Mouse (Mus musculus) forebrain, embryonic 14.5 days (tissue): ENCODE data around the gene Arl13b. TPM values are rescaled to one million over a fixed set of nuclear protein-coding genes. Genes with fewer than 3 reads are reported as not detected.
A peak's percentile ranks its signal among the peaks of the same experiment; 100 is the strongest.

Source experiments
- ATAC-seq: fragments of 200-750 bp; cut with Nextera tagmentation; 2 replicates; pipeline ENCODE4 v1.8.0; 2017; ENCODE audit warnings: mild to moderate bottlenecking, moderate library complexity
- DNase-seq: peaks from one replicate; pipeline ENCODE4 v3.0.0-alpha.2; 2015; ENCODE audit warnings: low spot score
- H3K27ac ChIP-seq: fragments of 300-500 bp; sonication (generic); 2 replicates; pipeline ENCODE4 v1.5.1; 2014; ENCODE audit warnings: low read depth, mild to moderate bottlenecking, control low read depth, low read length, moderate library complexity
- H3K27me3 ChIP-seq: fragments of 300-500 bp; sonication (generic); replicated peaks from 2 replicates; pipeline ENCODE4 v1.6.1; 2014; ENCODE audit warnings: low read length, control low read depth, mixed read lengths; ENCODE audit not compliant: control insufficient read depth, insufficient read depth
- H3K36me3 ChIP-seq: fragments of 300-500 bp; sonication (generic); 2 replicates; pipeline ENCODE4 v1.6.1; 2014; ENCODE audit warnings: low read length, control low read depth; ENCODE audit not compliant: control insufficient read depth, insufficient read depth
- H3K4me1 ChIP-seq: fragments of 300-500 bp; sonication (generic); 2 replicates; pipeline ENCODE4 v1.6.1; 2014; ENCODE audit warnings: antibody characterized with exemption, low read length, control low read depth; ENCODE audit not compliant: control insufficient read depth, insufficient read depth
- H3K4me2 ChIP-seq: fragments of 300-500 bp; sonication (generic); 2 replicates; pipeline ENCODE4 v1.6.1; 2014; ENCODE audit warnings: mild to moderate bottlenecking, control low read depth, low read length
- H3K4me3 ChIP-seq: fragments of 300-500 bp; sonication (generic); 2 replicates; pipeline ENCODE4 v1.5.1; 2014; ENCODE audit warnings: low read depth, low read length, control low read depth
- H3K9ac ChIP-seq: fragments of 300-500 bp; sonication (generic); 2 replicates; pipeline ENCODE4 v1.6.1; 2014; ENCODE audit warnings: mild to moderate bottlenecking, low read length, control low read depth, moderate library complexity
- H3K9me3 ChIP-seq: fragments of 300-500 bp; sonication (generic); replicated peaks from 2 replicates; pipeline ENCODE4 v1.6.1; 2016; ENCODE audit warnings: low read length, control low read depth, mixed read lengths; ENCODE audit not compliant: control insufficient read depth
- WGBS: fragments of 180-500 bp; shearing (Covaris S2); extraction: QIAGEN DNeasy Blood & Tissue Kit; methylation state at CpG from one replicate; pipeline ENCODE4 v1.1.7; 2014; 5-methylcytosine and 5-hydroxymethylcytosine counted together
- polyA plus RNA-seq: library from polyadenylated mRNA; unstranded; fragments of >200 nt; fragmentation: Nextera tagmentation; extraction: Ambion mirVana; gene quantifications from 2 replicates; pipeline ENCODE4 v1.2.1, GENCODE M21; 2014

Gene Arl13b
- polyA plus RNA-seq, 1 experiment from 2014 or later: 17.6 TPM

DNA sequence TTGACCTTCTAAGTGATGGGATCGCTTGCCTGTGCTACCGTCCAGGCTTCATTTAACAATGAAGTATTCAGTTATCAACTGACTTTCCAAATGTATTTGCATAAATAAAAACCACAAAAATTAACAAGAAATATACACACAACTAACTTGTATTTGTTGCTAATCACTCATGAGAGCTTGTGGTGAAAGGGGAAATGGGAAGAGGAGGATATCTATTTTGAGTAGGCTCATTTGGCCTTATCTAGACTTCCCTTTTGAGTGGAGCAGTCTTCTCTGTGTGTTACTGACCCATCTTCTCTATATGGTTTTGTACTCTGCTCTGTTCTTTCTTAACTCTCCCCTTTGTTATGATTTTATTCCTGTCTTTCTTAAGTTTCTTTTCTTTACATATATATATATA lies 9.4 kb upstream of the Arl13b start:
- ATAC-seq (no peak), DNase-seq (no peak)
- no peaks in the 10 kb centered on the region for H3K36me3 ChIP-seq
- no peaks in the 10 kb centered on the region for H3K9me3 ChIP-seq
- WGBS: 95% methylated on average over 2 of the region's 2 CpGs
- no peak overlapping the region for H3K9ac ChIP-seq
- H3K4me3 ChIP-seq: no peak overlapping the region
- no peaks in the 10 kb centered on the region for H3K27me3 ChIP-seq
- no peak overlapping the region for H3K4me2 ChIP-seq
- no peaks in the 10 kb centered on the region for H3K4me1 ChIP-seq
- no peak overlapping the region for H3K27ac ChIP-seq

DNA sequence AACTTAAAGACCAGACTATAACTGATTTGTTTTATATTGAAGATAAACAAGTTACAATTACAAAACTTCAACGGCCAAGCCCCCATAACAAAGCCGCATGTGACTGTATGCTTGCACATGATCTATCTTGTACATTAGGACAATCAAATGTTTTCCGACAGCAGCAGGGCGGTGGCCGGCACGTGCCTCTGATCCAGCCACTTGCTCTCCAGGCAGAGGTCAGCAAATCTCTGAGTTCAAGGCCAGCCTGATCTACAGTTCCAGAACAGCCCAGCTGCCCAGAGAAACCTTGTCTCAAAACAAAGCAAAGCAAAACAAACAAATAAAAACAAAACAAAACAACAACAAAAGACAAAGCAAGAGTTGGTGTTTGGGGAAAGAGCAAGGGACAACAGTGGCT lies 8.5 kb upstream of the Arl13b start:
- no peaks in the 10 kb centered on the region for H3K27me3 ChIP-seq
- H3K36me3 ChIP-seq: no peaks in the 10 kb centered on the region
- ATAC-seq (no peak), DNase-seq (no peak)
- no peak overlapping the region for H3K4me3 ChIP-seq
- H3K27ac ChIP-seq: no peak overlapping the region
- H3K4me2 ChIP-seq: no peak overlapping the region
- no peak overlapping the region for H3K9ac ChIP-seq
- WGBS: 86% methylated on average over 6 of the region's 6 CpGs
- H3K4me1 ChIP-seq: no peaks in the 10 kb centered on the region
- H3K9me3 ChIP-seq: no peaks in the 10 kb centered on the region

DNA sequence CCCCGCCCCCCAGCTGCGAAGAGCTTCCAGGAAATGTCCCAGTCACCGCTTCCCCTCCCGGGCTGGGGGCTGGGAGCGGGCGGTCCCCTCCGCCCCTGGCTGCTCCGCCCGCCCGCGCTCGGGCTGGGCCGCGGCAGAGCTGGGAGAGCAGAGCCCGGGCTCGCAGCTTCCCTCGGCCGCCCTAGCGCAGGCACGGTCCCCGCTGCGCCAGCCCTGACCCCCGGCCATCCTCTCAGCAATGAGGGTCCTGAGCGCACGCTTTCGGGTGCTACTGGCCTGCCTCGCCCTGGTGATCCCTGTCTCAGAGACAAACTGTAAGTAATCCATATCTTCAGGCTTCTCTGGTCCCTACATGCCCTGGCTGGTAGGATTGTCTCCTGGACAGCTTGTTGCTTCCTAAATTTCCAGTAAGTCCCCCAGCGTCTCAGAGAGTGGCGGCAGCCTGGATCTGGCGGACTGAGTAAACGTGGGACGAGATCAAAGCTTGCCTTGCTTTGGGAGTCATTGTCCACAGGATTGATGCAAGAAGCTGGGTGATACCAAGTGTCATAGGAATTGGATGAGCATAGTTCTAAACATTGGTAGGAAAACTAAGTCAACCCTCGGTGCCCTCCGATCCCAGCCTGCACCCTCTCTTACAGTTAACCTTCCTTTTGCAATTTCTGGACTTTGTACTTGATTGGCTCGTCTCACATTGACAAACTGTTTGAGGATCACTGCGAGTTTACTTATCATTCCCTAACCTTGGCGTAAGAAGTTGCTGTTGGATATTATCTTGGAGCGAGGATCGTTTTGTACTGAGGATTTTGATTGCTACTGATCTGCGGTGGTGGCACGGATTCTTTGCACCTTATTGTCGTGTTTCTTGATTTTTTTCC lies 7.6 kb upstream of the Arl13b start, which contains the start of gene Pros1:
Gene Pros1, plus strand, starts transcription at position 117 of the 878 bp plus-strand sequence.
- WGBS: 4% methylated on average over 36 of the region's 42 CpGs
- no peaks in the 10 kb centered on the region for H3K27me3 ChIP-seq
- no peaks in the 10 kb centered on the region for H3K36me3 ChIP-seq
- peak within 1 kb of the TSS; percentile 78 for H3K9ac ChIP-seq
- ATAC-seq: peak; percentile 96
- peak within 1 kb of the TSS; percentile 57 for H3K4me3 ChIP-seq
- peak; percentile 41 for DNase-seq
- H3K4me1 ChIP-seq: no peaks in the 10 kb centered on the region
- H3K4me2 ChIP-seq: peak within 1 kb of the TSS; percentile 96
- no peak within 1 kb of the TSS for H3K27ac ChIP-seq
- no peaks in the 10 kb centered on the region for H3K9me3 ChIP-seq

DNA sequence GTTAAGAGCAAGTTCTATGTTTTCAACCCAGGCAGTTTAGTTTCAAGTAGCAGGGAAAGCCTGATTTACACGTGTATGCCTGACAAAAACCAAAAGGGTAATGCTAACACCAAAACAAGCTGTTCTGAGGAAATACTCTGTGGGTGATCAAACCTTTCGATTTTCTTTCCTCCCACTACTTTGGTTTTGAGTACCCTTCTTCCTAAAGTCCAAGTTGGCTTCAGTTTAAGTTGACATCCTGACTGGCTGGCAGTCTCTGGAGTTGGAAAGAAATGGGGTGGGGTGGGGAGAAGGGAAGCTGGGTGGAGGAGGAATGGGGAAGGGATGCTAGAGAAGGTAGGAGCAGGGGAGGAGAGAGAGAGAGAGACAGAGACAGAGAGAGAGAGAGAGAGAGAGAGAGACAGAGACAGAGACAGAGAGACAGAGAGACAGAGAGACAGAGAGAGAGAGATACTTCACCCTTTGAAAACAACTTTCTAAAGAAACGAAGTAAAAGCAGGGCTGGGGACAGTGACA lies 6.8 kb upstream of the Arl13b start:
- Histone ChIP-seq H3K4me3 (peak overlapping the region; percentile 57), H3K36me3 (no peaks in the 10 kb centered on the region), H3K9ac (peak overlapping the region; percentile 78), H3K27me3 (no peaks in the 10 kb centered on the region), H3K9me3 (no peaks in the 10 kb centered on the region), H3K27ac (no peak overlapping the region), H3K4me1 (no peaks in the 10 kb centered on the region), H3K4me2 (peak overlapping the region; percentile 96)
- 27% methylated on average over 3 of the region's 3 CpGs for WGBS
- DNase-seq (no peak), ATAC-seq (no peak)

DNA sequence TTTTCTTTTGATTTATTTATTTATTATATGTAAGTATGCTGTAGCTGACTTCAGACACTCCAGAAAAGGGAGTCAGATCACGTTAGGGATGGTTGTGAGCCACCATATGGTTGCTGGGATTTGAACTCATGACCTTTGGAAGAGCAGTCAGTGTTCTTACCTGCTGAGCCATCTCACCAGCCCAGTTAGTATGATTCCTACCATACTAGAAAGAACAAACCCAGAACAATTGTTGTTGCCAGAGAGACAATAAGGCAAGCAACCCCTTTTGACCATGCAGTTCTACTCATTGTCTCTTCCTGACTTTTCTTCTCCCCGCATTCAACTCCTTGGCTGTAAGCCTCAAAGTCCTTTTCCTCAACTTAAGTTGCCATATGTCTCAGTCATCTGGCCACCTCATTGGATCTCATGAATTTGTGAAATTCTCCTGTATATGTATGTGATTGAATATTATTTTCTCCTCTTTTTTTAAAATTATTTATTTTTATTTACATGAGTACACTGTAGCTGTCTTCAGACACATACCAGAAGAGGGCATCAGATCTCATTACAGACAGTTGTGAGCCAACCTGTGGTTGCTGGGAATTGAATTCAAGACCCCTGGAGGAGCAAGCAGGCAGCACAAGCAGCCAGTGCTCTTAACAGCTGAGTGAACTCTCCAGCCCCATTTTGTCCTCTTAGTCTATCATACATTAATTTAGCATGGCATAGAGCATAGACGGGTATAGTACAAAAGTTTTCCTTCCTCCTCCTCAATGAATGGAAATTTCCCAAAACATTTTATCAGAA lies 5.8 kb upstream of the Arl13b start:
- Histone ChIP-seq H3K4me1 (no peaks in the 10 kb centered on the region), H3K9ac (no peak overlapping the region), H3K4me3 (no peak overlapping the region), H3K4me2 (no peak overlapping the region), H3K27ac (no peak overlapping the region), H3K9me3 (no peaks in the 10 kb centered on the region), H3K36me3 (no peaks in the 10 kb centered on the region), H3K27me3 (no peaks in the 10 kb centered on the region)
- ATAC-seq: no peak
- WGBS: 79% methylated on average over 3 of the region's 3 CpGs
- no peak for DNase-seq

DNA sequence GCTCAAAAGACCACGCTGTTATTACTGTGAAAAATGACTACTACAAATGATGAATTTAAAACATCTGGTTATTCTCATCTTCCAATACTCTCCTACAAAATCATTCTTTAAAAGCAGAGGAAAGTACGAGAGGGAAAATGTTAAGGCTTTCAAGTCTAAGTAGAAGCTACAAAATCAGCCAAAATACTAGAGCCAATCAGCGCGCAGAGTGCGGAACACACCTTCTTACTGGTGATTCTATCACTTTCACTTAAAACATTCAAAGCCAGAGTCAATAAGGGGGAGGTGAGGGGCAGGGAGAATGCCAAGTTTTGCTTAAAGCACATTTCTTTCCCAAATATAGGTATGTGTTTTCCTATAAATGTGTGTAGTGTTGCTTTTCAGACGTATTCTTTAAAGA lies 1.5 kb downstream of the Arl13b start:
- H3K9me3 ChIP-seq: no peaks in the 10 kb centered on the region
- no peak overlapping the region for H3K4me3 ChIP-seq
- H3K36me3 ChIP-seq: no peaks in the 10 kb centered on the region
- WGBS: 90% methylated on average over 6 of the region's 6 CpGs
- no peak for ATAC-seq
- H3K4me1 ChIP-seq: peaks cover 13% of the 10 kb centered on the region
- no peak for DNase-seq
- H3K4me2 ChIP-seq: peak overlapping the region; percentile 81
- H3K27ac ChIP-seq: no peak overlapping the region
- H3K27me3 ChIP-seq: no peaks in the 10 kb centered on the region
- no peak overlapping the region for H3K9ac ChIP-seq

DNA sequence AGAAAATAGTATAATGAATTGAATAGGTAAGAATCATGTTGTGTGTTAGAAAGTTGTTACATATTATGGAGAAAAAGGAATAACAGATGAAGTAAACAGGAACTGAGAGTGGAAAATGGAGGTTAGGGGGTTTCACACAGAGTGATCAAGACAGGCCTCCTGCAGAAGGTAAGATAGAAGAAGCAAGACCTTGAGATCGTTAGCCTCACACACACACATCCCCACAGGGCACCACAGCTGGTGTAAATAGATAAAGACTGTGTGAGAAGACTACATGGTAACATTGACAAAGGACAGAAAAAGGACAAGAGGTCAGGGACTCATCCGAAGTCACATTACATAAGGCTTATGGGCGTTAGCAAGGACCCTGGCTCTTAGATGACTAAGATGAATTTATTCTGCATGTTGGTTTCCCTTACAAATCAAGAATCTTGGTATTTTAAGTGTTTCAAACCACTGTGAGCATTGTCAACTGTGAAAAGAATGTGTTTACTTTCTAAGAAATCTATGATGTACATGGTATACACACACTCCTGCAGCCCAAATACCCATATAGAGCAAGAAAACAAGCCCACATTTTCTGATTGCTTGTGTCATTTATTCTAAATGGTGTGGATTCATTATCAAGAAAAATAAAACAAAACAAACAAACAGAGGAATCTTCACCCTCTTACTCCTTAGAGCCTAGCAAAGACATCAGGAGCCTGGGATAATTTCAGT lies 12.7 kb downstream of the Arl13b start:
- H3K4me1 ChIP-seq: no peaks in the 10 kb centered on the region
- no peaks in the 10 kb centered on the region for H3K36me3 ChIP-seq
- H3K27ac ChIP-seq: no peak overlapping the region
- no peak overlapping the region for H3K4me2 ChIP-seq
- DNase-seq (no peak), ATAC-seq (no peak)
- 69% methylated on average over 3 of the region's 3 CpGs for WGBS
- H3K9me3 ChIP-seq: no peaks in the 10 kb centered on the region
- H3K27me3 ChIP-seq: no peaks in the 10 kb centered on the region
- no peak overlapping the region for H3K9ac ChIP-seq
- H3K4me3 ChIP-seq: no peak overlapping the region

DNA sequence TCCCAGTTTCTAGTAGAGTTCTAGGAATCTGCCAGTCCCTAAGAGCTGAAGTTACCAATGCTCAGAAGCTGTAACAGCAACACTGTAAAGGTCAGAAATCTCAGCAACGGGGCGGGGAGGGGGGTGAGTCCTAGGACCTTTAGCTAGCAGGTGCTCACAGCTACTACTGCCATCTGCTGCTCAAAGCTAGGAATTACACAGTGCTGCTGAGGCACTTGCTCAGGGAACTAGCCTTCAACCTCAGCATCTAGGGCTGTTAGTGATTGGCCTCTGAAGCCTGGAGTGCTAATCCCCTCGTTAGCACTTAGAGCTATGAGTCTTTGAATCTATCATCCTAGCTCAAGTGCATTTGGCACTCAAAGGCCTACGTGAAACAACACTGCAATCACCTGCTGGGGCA lies 14.4 kb downstream of the Arl13b start:
- H3K4me3 ChIP-seq: no peak overlapping the region
- WGBS: 11% methylated on average over 4 of the region's 4 CpGs
- H3K4me1 ChIP-seq: no peaks in the 10 kb centered on the region
- H3K9me3 ChIP-seq: no peaks in the 10 kb centered on the region
- H3K27ac ChIP-seq: no peak overlapping the region
- H3K36me3 ChIP-seq: no peaks in the 10 kb centered on the region
- no peak overlapping the region for H3K4me2 ChIP-seq
- ATAC-seq (peak; percentile 44), DNase-seq (peak; percentile 67)
- H3K9ac ChIP-seq: no peak overlapping the region
- H3K27me3 ChIP-seq: no peaks in the 10 kb centered on the region
